Mouse (Mus musculus) adrenal gland, adult 18-20 months (tissue): ENCODE measurements around the gene Dusp3. TPM values are rescaled to one million over a fixed set of nuclear protein-coding genes. Genes with fewer than 3 reads are reported as not detected.
A peak's percentile ranks its signal among the peaks of the same experiment; 100 is the strongest.

Source experiments
- DNase-seq, 2 experiments: peaks; one replicate each; pipeline ENCODE4 v3.0.0; 2021 to 2022; ENCODE audit warnings: low spot score in 2 of 2
- long read RNA-seq, 2 experiments: library from polyadenylated mRNA; stranded (forward); transcript quantifications; one replicate each; pipeline ENCODE4 v2.0.0; 2021
- total RNA-seq, 2 experiments: library from RNA; stranded (reverse); gene quantifications; 1 replicate in 1 of 2; 2 replicates in 1 of 2; pipeline ENCODE4 v1.2.3; 2021

Gene Dusp3
- 100 to 1,000 TPM; 107 to 138 TPM for total RNA-seq
- long read RNA-seq, experiment 1, full-length matches to known transcripts, result 23 of 35 reads
- long read RNA-seq, experiment 1, partial matches to known transcripts, result 0 of 35 reads
- long read RNA-seq, experiment 1, other reads (novel, unspliced or antisense), result 12 of 35 reads
- long read RNA-seq, experiment 2, full-length matches to known transcripts, result 29 of 71 reads
- long read RNA-seq, experiment 2, partial matches to known transcripts, result 0 of 71 reads
- long read RNA-seq, experiment 2, other reads (novel, unspliced or antisense), result 42 of 71 reads

- no peak for DNase-seq
Observed at GRCm38 (mm10) chr11:101986913-101987312, at the start of gene Dusp3. Gene Dusp3, minus strand, starts transcription at chr11:101987013.

DNA sequence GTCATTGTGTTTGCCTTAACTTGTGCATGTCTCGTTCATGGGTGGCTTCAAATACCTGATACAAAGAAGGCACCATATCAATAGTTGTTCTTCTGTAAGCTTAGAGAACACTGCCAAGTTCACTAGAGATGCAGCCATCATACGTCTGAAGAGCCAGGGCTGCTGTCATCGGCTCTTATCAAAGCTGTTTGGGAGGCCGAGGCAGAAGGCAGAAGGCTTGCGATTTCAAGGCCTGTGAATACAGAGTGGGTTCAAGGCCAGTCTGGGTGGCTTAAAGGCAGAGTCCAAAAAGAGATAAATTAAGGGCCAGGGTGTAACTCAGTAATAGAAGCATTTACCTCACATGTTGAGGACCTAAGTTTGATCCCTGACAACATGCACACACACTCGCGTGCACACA, 49.5 kb upstream of the Dusp3 start:
- no peak for DNase-seq

DNA sequence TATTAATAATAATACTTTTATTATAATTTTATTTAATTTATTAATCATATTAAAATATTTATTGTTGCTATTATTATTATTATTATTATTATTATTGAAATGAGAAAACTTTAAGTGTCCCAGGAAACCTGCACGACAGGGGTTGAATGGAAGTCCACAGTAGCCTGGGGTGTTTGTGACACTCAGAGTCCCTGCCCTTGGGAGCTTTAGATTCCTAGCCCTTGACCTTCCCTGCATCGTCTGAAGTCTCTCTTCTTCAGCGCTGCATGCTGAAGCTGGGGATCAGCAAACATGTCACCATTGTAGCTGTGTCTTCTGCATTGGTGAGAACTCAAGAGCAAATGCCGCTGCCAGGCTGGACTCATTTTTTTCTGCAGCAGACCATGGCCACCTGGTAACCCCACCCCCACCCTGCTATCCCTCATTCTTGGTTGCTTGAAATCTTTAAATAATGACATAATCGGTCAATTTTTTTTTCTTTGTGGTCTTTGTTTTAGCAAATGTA, 48.7 kb upstream of the Dusp3 start:
- no peak for DNase-seq

GRCm38 (mm10) chr11:102034887-102035286, 48.1 kb upstream of the Dusp3 start:
- DNase-seq, result no peak

GRCm38 (mm10) chr11:102033055-102033591, 46.3 kb upstream of the Dusp3 start:
- no peak for DNase-seq

GRCm38 (mm10) chr11:102031149-102031548, 44.3 kb upstream of the Dusp3 start:
- DNase-seq, result no peak

GRCm38 (mm10) chr11:102029966-102030365, 43.2 kb upstream of the Dusp3 start:
- no peak for DNase-seq

GRCm38 (mm10) chr11:102029304-102029703, 42.5 kb upstream of the Dusp3 start:
- no peak for DNase-seq

DNA sequence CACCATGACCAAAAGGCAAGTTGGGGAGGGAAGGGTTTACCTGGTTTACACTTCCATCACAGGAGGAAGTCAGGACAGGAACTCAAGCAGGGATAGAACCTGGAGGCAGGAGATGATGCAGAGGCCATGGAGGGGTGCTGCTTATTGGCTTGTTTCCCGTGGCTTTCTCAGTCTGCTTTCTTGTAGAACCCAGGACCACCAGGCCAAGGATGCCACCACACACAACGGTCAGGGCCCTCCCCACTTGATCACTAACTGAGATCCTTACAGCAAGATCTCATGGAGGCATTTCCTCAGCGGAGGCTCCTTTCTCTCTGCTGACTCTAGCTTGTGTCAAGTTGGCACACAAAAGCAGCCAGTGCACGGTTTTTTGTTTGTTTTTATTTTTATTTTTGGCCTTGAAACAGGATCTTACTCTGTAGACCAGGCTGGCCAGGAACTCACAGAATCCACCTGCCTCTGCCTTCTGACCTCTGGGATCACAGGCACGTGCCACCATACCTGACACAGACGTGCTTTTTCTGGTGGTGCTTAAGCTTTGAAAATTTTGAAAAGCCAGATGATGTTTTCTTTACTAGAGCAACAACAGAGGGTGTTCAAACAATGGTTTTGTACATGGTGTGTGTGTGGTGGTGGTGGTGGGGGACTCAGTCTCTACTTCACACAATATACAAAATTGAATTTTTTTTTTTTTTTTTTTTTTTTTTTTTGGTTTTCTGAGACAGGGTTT, 41.4 kb upstream of the Dusp3 start, which contains the start of gene Mpp3:
Mpp3 (minus strand) TSS at position 375 of the 730 bp plus-strand sequence.
- no peak for DNase-seq

DNA sequence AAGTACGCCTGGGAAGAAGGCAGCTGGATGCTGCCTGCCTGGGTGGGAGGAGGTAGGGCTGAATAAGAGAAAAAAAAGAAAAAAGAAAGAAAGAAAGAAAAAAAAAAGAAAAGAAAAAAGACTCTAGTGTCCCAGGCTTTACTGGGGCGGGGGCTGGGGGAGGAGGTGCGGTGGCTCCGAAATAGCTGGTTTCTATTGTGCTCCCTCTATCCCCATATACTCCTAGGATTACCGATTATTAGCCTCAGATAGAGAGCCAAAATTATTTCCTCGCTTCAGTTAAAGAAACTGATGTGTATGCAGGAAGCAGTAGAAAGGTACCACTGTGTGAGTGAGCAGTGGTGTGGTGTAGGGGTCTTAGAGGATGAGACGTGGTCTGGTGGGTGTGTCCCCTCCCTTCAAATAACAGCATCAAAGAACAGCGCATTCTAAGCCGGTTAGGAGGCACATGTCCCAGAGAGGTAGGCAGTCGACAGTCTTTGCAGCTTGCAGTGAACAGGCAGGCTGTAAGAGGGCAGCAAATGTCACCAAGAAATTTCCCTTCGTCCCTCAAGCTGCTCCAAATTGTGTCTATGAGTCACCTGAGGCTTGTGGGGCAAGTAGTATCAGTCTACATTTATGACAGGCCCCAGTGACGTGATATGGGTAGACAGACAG, 40.7 kb upstream of the Dusp3 start:
- no peak for DNase-seq

DNA sequence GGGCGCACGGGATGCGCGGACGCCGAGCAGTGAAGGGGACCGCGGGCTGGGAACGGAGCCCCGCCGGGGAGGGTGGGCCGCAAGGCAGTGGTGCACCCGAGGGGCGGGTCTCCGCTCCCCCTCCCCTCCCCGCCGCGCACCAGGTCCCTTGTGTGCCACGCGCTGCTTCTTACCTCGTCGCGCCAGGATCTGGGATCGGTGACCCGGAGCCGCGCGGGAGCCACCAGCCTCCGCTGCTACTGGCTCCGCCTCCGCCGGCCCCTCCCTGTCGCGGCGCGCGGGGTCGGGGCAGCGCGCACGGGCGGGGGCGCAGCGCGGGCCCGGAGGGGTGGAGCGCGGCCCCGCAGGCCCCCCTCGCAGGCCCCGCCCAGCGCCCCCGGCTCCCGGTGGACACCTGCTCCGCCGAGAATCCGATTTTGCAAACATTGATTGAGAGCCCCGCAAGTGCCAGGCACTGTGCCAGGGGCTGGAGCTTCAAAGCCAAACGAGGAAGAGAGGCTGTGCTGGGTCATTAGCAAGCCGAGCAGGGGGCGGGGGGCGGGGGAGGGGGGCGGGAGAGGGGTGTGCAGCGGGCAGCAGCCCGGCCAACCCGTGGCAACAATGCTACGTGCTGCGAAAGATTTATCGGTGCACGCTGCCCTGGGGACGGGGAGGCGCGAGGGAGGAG, 40.0 kb upstream of the Dusp3 start:
- DNase-seq, result peak; percentile 70 to 81

- no peak for DNase-seq
Observed at GRCm38 (mm10) chr11:102025991-102026660, 39.3 kb upstream of the Dusp3 start.

- DNase-seq, result no peak
Observed at GRCm38 (mm10) chr11:102025354-102025753, 38.5 kb upstream of the Dusp3 start.

- DNase-seq, result no peak
Observed at GRCm38 (mm10) chr11:102024875-102025274, 38.1 kb upstream of the Dusp3 start.

- DNase-seq, result no peak
Observed at GRCm38 (mm10) chr11:102024084-102024758, 37.4 kb upstream of the Dusp3 start.

DNA sequence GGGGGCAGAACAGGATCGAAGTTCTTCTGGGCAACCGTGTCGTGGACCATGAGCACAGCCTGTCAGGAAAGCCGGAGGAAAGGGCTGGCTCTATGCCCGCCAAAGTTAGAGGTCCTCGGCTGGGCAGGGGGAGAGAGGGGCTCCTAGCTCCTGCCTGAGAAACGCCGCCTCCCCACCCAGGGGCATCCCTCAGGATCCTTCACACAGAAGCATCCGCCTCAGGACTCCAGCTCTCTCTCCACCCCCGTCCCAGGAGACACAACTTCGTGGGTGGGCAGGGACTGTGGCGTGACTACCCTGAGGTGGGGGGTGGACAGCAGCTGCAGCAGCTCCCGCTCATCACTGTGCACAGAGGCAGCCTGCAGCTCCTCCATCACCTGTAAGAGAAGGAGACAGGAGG, 36.6 kb upstream of the Dusp3 start:
- DNase-seq, result no peak

GRCm38 (mm10) chr11:102021196-102021595, 34.4 kb upstream of the Dusp3 start:
- no peak for DNase-seq

DNA sequence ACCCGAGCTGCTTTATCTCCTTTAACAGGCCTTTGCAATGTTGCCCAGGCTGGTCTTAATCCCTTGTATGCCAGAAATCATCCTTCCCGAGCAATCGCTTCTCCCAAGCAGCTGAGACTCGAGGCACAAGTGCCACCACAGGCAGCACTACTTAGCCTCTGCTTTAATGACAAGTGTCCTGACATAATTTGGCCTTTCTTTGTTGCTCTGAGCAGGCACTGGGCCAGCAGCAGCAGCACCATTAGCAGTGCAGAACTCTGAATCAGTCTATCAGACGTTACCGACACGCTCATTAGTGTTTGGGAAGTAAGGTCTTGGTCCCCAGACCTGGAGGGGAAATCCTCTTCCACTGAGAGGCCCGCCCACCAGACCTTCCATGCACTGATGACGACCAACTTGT, 32.9 kb upstream of the Dusp3 start:
- no peak for DNase-seq

- DNase-seq, result no peak
Observed at GRCm38 (mm10) chr11:102016136-102016535, 29.3 kb upstream of the Dusp3 start.

DNA sequence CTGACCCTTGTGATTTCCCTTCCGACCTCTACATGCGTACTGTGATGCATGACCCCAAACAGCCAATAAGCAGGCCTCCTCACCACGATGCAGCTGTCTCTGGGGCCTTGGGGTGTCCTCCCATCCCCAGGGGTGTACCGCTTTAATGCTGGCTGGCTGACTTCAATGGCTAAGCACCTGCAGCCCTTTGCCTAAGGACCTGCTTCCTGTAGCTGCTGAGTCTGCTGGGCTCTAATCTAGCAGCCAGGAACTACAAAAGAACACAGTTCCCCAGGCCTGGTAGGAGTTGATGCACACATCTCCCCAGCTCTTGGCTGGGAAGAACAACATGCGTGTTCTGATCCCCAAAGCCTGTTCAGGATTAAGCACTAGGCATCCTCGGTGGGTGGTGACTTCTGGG, 28.7 kb upstream of the Dusp3 start:
- no peak for DNase-seq
